Mouse (Mus musculus) mouse embryonic stem cell (cell line): Measurements from ENCODE around the gene Keg1.

Experiments
- in situ Hi-C, 2 experiments: fragments of 300-500 bp; cut with MboI; formaldehyde crosslinking; loops; 1 replicate in 1 of 2; 3 replicates in 1 of 2; pipeline ENCODE4 v1.14.3; 2019 to 2020; ENCODE audit warnings: low sequenced_read_pairs in 2 of 2, low pct_unique_long_range_greater_than_20kb in 1 of 2, mixed read lengths in 1 of 2; ENCODE audit not compliant: unreplicated experiment in 1 of 2

Gene Keg1

DNA sequence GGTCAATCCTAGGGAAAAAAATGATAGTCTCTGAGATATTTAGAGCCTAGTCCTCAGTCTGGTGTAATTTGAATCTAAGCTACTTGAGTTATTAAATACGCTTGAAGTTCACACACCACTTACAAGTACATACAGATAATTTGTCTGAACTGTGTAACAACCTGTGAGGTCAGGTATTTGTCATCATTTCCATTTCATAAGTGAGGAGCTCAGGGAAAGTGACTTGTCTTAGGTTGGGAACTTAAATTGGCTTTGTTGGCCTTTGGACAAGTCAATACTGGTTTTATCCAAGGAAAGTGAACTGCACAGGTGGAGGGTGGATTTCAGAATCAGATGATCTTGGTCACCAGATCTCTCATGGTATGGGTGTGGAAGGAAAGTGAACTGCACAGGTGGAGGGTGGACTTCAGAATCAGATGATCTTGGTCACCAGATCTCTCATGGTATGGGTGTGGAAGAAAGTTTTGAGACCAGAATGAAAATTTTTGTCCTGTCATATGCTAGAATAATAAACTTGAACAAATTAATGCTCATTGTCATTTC is 63.4 kb downstream of the Keg1 start:
- in situ Hi-C loops: no loop called here

DNA sequence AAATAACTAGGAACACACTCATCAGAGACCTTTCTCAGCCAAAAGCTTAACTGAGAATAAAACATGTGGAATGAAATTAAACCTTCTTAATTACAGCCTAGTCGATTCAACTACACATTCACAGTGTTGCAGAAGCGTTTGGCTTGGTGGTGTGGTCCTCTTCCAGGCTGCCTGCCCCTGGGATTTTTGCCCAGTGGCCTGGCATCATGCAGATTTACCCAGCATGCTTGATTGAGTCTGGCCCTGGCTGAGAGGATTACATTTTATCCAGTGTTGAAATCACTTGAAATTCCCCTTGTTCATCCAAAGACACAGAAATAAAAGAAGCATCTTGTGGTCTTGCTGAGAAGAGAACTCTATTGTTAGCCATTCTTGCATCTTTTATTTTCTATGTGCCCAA is 64.1 kb downstream of the Keg1 start:
- in situ Hi-C loops: no loop called here

DNA sequence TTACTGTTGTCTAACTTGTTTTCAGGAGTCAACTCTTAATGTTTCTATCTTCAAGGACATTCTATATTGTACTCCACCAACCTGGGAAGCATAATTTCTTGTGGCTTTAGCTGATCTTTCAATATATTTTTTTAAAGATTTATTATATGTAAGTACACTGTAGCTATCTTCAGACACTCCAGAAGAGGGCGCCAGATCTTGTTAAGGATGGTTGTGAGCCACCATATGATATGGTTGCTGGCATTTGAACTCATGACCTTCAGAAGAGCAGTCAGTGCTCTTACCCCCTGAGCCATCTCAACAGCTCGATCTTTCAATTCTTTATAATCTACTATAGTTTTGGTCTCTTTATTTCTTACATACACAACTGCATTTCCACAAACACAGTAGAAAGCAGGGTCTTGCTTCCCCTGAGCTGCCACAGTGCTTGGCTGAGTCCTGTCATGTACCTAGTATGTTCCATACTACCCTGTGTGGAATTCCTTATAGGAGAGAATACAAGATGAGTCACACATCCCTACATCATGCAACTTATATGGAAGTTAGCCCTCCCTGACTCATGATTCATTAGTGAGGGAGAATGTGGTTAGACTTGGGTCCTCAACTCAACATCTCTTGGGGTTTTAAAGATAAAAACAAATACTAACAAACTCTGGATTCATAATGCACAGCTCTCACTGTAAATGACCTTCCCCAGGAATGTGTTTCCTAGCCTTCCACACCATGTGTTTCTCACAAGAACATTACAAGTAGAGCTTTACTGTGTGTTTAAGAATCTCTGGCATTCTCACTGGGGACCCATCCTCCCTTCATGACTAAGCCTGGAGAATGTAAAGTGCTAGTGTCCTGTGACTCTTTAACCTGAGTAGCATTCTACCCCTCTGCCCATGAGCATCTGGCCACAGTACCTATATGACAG is 66.9 kb downstream of the Keg1 start:
- in situ Hi-C loops: no loop called here

DNA sequence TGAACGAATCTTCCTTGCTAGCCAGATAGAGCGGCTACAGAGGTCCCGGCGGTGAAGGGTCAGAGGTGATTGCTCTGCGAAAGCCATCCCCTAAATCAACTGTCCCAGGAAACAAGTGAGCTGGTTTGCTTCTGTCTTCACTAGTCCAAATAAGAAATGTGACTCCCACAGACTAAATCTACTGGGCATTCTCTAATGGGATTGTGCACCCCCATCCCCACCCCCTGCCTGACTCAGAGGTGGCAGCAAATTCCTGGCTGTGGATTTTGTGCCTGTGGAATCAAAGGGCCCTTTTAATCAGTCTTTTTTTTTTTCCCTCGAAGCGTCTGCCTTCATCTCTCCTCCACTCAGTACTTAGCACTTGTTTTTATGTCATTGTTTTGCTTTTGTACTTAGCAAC is 69.7 kb downstream of the Keg1 start, which contains the start of gene Cntf:
Gene Cntf (minus strand): TSS at position 325 of the 400 bp plus-strand sequence.
- in situ Hi-C loops: no loop called here
